Mouse (Mus musculus) midbrain, embryonic 11.5 days (tissue): ENCODE measurements around the gene Pdap1. TPM values are rescaled to one million over a fixed set of nuclear protein-coding genes. Genes with fewer than 3 reads are reported as not detected.
A peak's percentile ranks its signal among the peaks of the same experiment; 100 is the strongest.
"Not testable (repeated sequence)": the region's sequence is repeated elsewhere in the genome, so short reads cannot be mapped to it uniquely, and the experiment has no call there.

Experiments used
- ATAC-seq: fragments of 200-750 bp; cut with Nextera tagmentation; 2 replicates; pipeline ENCODE4 v1.8.0; 2017; ENCODE audit warnings: moderate TSS enrichment, moderate library complexity; ENCODE audit not compliant: low FRiP score
- DNase-seq: peaks from one replicate; pipeline ENCODE4 v3.0.0; 2015; ENCODE audit warnings: low spot score; ENCODE audit errors: missing footprints
- H3K27ac ChIP-seq: fragments of 300-500 bp; sonication (generic); 2 replicates; pipeline ENCODE4 v1.5.1; 2014; ENCODE audit warnings: low read depth, low read length
- H3K27me3 ChIP-seq: fragments of 300-500 bp; sonication (generic); 2 replicates; pipeline ENCODE4 v1.6.1; 2014; ENCODE audit warnings: mild to moderate bottlenecking, low read length, moderate library complexity, mixed read lengths; ENCODE audit not compliant: control insufficient read depth, insufficient read depth
- H3K36me3 ChIP-seq: fragments of 300-500 bp; sonication (generic); 2 replicates; pipeline ENCODE4 v1.6.1; 2014; ENCODE audit warnings: mild to moderate bottlenecking, low read length, moderate library complexity, mixed read lengths; ENCODE audit not compliant: control insufficient read depth, insufficient read depth
- H3K4me1 ChIP-seq: fragments of 300-500 bp; sonication (generic); 2 replicates; pipeline ENCODE4 v1.6.1; 2014; ENCODE audit warnings: low read length; ENCODE audit not compliant: control insufficient read depth, insufficient read depth
- H3K4me2 ChIP-seq: fragments of 300-500 bp; sonication (generic); 2 replicates; pipeline ENCODE4 v1.6.1; 2014; ENCODE audit warnings: mild to moderate bottlenecking, moderate library complexity
- H3K4me3 ChIP-seq: fragments of 300-500 bp; sonication (generic); 2 replicates; pipeline ENCODE4 v1.5.1; 2014; ENCODE audit warnings: low read depth, low read length
- H3K9ac ChIP-seq: fragments of 300-500 bp; sonication (generic); 2 replicates; pipeline ENCODE4 v1.6.1; 2014; ENCODE audit warnings: low read length
- H3K9me3 ChIP-seq: fragments of 300-500 bp; sonication (generic); 2 replicates; pipeline ENCODE4 v1.6.1; 2016; ENCODE audit warnings: low read length; ENCODE audit not compliant: control insufficient read depth
- WGBS: fragments of 180-500 bp; shearing (Covaris S2); extraction: QIAGEN DNeasy Blood & Tissue Kit; methylation state at CpG from one replicate; pipeline ENCODE4 v1.1.7; 2014; 5-methylcytosine and 5-hydroxymethylcytosine counted together
- polyA plus RNA-seq: library from polyadenylated mRNA; unstranded; fragments of >200 nt; fragmentation: Nextera tagmentation; extraction: Ambion mirVana; gene quantifications from 2 replicates; pipeline ENCODE4 v1.2.1, GENCODE M21; 2014

Pdap1 gene
- polyA plus RNA-seq, 1 experiment from 2014 or later = 124 TPM

DNA sequence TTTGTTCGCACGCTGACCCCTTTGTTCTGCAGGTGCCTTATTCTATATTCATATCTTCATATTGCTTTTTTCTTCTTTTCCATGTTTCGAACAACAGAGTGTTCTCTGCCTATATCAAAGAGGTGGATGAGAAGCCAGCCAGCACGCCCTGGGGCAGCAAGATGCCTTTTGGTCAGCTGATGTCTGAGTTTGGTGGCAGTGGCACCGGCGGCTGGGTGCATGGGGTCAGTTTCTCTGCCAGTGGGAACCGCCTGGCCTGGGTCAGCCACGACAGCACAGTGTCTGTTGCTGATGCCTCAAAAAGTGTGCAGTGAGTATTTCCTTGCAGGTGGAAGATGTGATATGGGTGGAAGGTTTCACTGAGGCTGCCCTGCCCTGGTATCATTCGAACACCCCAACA, 39.1 kb downstream of the Pdap1 start:
- 94% methylated on average over 9 of the region's 9 CpGs for WGBS
- Histone ChIP-seq H3K36me3 (peaks cover 32% of the 10 kb centered on the region), H3K9me3 (no peaks in the 10 kb centered on the region), H3K27me3 (no peaks in the 10 kb centered on the region), H3K9ac (no peak overlapping the region), H3K4me3 (no peak overlapping the region), H3K4me1 (no peaks in the 10 kb centered on the region), H3K4me2 (no peak overlapping the region), H3K27ac (no peak overlapping the region)
- no peak for DNase-seq
- ATAC-seq = no peak

DNA sequence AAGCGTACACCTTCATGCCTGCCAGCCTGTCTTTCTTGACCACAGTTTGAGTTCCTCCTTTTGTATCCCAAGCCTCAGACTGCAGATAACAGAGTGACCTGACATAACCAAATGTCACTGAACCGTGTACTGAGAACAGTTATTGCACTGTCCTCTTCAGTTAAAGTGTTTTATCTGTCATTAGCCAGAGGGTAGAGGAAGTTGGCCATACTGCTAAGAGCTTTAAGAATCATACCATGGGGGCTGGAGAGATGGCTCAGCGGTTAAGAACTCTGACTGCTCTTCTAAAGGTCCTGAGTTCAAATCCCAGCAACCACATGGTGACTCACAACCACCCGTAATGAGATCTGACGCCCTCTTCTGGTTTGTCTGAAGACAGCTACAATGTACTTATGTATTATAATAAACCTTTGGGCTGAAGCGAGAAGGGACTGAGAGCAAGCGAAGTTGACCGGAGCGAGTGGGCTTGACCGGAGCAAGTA, 41.7 kb downstream of the Pdap1 start:
- no peak overlapping the region for H3K27ac ChIP-seq
- WGBS = 93% methylated on average over 10 of the region's 10 CpGs
- H3K27me3 ChIP-seq = no peaks in the 10 kb centered on the region
- no peak overlapping the region for H3K4me3 ChIP-seq
- no peak for ATAC-seq
- H3K36me3 ChIP-seq = peaks cover 30% of the 10 kb centered on the region
- H3K9ac ChIP-seq = no peak overlapping the region
- no peak overlapping the region for H3K4me2 ChIP-seq
- no peaks in the 10 kb centered on the region for H3K4me1 ChIP-seq
- no peaks in the 10 kb centered on the region for H3K9me3 ChIP-seq
- no peak for DNase-seq

DNA sequence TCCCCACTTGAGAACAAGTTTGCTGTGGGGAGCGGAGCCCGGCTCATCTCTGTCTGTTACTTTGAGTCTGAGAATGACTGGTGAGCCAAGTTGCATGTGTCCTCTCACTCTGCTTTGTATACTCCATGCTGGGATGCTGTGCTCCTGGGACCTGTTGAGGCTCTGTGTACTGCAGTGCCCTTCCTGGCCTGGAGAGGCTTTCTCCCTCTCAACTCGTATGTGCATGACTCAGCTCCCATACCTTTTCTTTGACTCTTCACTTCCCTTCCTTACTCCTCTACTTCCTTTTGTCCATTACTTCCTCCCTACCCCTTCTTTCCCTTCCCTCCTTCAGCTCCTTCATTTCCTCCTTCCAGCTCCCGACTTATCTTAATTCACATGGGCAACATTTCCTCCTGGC, 43.8 kb downstream of the Pdap1 start:
- DNase-seq = no peak

DNA sequence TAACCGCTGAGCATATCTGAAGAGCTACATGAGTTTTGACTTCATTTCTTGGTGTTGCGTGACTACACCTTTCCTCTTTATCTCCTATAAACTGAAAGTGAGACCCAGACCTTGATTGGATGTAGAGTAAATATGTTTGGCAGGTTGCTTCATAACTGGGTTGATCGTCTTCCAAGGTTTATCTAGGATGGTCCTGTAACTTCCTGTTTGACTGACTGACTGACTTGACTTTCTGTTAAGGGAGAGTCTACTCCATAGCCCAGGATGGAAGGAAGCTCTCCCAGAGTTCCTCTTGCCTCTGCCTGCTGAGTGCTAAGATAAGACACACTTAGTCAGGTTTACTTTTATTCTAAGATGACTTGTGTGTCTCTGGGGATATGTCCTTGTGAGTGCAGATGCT, 50.2 kb downstream of the Pdap1 start:
- Histone ChIP-seq H3K4me2 (no peak overlapping the region), H3K36me3 (peaks cover 20% of the 10 kb centered on the region), H3K27ac (no peak overlapping the region), H3K4me1 (peaks cover 3% of the 10 kb centered on the region; the same call in 1 of the 2 replicates), H3K4me3 (no peak overlapping the region), H3K9ac (no peak overlapping the region), H3K27me3 (no peaks in the 10 kb centered on the region), H3K9me3 (no peaks in the 10 kb centered on the region)
- no peak for ATAC-seq
- 89% methylated on average over 3 of the region's 3 CpGs for WGBS
- no peak for DNase-seq

More for the DNA sequence above, 43.8 kb downstream of the Pdap1 start:
- Histone ChIP-seq H3K4me2 (no peak overlapping the region), H3K4me1 (no peaks in the 10 kb centered on the region), H3K9ac (no peak overlapping the region), H3K27ac (no peak overlapping the region), H3K36me3 (peaks cover 37% of the 10 kb centered on the region), H3K9me3 (no peaks in the 10 kb centered on the region), H3K27me3 (no peaks in the 10 kb centered on the region), H3K4me3 (no peak overlapping the region)
- ATAC-seq = no peak
- WGBS = 91% methylated on average over 4 of the region's 4 CpGs

DNA sequence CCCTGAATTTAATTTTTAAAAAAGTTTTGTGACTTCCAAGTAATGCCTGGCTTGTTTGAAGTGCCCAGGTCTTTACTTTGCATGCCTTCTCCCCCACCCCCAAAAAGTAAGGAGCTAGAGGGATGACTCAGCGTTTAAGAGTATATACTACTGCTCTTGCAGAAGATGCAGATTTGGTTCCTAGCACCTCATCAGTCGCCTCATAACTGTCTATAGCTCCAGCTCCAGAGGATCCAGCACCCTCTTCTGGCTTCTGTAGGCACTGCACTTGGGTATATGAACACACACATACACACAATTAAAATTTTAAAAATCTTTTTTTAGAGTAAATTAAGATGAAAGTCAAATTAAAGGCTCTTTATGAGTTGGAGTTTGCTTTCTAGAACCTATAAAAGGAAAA, 51.9 kb downstream of the Pdap1 start:
- WGBS = 97% methylated on average over 2 of the region's 2 CpGs
- H3K36me3 ChIP-seq = peaks cover 15% of the 10 kb centered on the region

DNA sequence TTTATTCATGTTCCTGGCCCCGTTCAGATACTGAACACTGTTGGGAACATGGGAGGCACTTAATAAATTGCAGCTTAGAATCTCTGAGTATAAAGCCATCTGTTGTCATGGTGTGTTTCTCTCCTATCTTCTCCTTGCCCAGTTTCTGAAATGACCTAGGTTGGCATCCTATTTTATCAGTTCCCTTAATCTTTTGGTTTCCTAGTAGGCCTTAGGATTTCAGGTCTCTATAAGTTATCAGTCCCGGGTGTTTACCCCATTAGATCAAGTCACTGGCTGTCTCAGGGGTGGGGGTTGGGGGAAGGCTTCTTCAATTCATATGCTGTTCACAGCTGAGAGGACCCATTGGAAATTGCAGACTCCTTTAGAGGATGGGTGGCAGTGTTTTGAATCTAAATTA, 55.2 kb downstream of the Pdap1 start:
- H3K9me3 ChIP-seq = no peaks in the 10 kb centered on the region
- no peak for DNase-seq
- H3K27me3 ChIP-seq = no peaks in the 10 kb centered on the region
- no peak for ATAC-seq
- H3K36me3 ChIP-seq = no peaks in the 10 kb centered on the region
- WGBS = 84% methylated on average over 2 of the region's 2 CpGs
- no peak overlapping the region for H3K27ac ChIP-seq
- peak overlapping the region; percentile 92 for H3K4me2 ChIP-seq
- H3K4me3 ChIP-seq = peak overlapping the region; percentile 85
- peak overlapping the region; percentile 84 for H3K9ac ChIP-seq
- peaks cover 10% of the 10 kb centered on the region for H3K4me1 ChIP-seq

More for the DNA sequence above, 51.9 kb downstream of the Pdap1 start:
- H3K4me2 ChIP-seq = no peak overlapping the region
- no peak overlapping the region for H3K9ac ChIP-seq
- H3K4me3 ChIP-seq = no peak overlapping the region
- no peak for DNase-seq
- no peaks in the 10 kb centered on the region for H3K9me3 ChIP-seq
- no peak overlapping the region for H3K27ac ChIP-seq
- H3K27me3 ChIP-seq = no peaks in the 10 kb centered on the region
- ATAC-seq = no peak
- H3K4me1 ChIP-seq = peaks cover 10% of the 10 kb centered on the region

DNA sequence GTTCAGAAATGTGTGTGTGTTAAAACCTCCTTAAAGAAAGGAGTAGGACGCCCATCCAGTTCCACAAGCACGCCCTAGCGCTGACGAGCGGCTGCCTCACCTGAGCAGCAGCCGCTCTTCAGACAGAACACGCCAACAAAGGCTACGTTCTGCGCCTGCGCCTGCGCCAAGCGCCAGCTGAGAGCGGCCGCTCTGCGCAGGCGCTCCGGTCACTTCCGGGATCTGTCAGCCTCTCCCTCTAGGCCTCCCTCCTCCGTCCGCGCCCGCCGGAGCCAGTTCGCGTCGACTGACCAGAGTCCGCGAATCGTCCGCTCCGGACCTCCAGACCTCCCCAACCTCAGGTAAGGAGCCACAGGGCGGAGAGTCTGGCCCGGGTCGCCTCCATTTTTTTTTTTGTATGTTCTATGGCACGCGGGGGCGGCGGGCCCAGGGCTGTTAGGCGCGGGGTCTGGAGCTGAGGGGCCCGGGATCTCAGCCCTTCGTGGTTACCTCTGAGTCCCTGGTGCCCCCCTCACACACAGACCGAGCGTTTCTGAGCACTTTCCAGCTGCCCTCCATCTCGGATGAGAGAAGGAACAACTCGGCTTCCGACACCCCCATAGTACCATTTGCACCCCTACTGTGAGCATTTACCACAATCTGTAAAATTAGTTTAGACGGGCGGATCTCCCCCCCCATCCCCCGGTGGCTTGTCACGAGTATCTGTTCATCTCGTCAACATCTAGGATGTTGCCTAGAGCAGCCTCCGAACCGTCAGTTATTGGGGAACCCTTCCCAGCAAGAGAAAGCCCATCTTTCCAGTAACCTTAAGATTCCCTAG, 56.2 kb downstream of the Pdap1 start, which contains the start of the genes Arpc1a and Kpna7:
Arpc1a (plus strand) TSS at position 199 of the 820 bp plus-strand sequence.
Kpna7 (minus strand) TSS at position 399 of the 820 bp plus-strand sequence.
- no peaks in the 10 kb centered on the region for H3K36me3 ChIP-seq
- H3K9ac ChIP-seq = peak within 1 kb of the TSS; percentile 84
- H3K4me3 ChIP-seq = peak within 1 kb of the TSS; percentile 85
- no peaks in the 10 kb centered on the region for H3K27me3 ChIP-seq
- peak; percentile 100 for DNase-seq
- no peaks in the 10 kb centered on the region for H3K9me3 ChIP-seq
- peak within 1 kb of the TSS; percentile 56; the same call in 1 of the 2 replicates for H3K27ac ChIP-seq
- WGBS = under 1% methylated on average over 52 of the region's 54 CpGs
- peak; percentile 96 for ATAC-seq
- peak within 1 kb of the TSS; percentile 92 for H3K4me2 ChIP-seq
- peaks cover 10% of the 10 kb centered on the region for H3K4me1 ChIP-seq

DNA sequence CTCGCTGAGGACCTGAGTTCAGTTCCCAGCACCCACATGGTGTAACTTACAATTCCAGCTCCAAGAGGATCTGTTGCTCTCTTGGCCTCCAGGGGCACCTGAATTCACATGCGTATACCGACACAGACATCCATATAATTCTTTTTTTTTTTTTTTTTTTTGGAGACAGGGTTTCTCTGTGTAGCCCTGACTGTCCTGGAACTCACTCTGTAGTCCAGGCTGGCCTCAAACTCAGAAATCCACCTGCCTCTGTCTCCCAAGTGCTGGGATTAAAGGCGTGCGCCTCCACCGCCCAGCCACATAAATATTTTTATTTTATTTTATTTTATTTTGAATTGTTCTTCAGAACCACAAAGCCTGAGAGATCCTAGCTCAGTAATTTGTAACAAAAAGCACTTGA, 56.8 kb downstream of the Pdap1 start:
- ATAC-seq = peak; percentile 49
- not testable (repeated sequence) for DNase-seq
- H3K27ac ChIP-seq = peak overlapping the region; percentile 56; the same call in 1 of the 2 replicates

DNA sequence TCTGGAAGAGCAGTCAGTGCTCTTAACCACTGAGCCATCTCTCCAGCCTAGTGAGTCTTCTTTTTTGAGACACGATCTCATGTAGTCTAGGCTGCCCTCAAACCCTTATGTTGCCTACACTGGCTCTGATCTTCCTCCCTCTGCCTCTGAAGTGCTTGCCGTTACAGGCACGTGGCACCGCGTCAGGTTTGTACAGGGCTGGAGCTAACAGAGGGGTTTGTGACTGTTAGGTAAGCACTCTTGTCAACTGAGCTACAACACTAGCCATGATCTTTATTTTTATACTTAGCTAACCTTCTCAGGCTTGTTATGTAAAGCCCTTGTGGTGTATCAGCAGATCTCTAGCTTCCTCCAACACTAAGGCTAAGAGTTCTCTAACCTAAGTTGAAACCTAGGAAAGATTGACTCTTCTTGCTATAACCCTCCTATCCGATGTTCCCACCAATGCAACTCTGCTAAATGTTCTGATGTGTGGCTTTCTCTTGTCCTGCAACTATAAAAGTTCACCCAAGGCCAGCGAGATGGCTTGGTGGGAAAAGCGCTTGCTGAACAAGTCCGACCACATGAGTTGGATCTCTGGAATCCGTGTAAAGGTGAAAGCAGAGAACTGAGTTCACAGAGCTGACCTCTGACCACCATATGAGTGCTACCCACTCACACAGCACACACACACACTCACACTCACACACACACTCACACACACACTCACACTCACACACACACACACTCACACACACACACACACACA, 58.0 kb downstream of the Pdap1 start:
- Histone ChIP-seq H3K4me1 (peaks cover 10% of the 10 kb centered on the region), H3K4me3 (no peak overlapping the region), H3K36me3 (no peaks in the 10 kb centered on the region), H3K9ac (no peak overlapping the region), H3K4me2 (no peak overlapping the region), H3K27ac (no peak overlapping the region), H3K27me3 (no peaks in the 10 kb centered on the region), H3K9me3 (no peaks in the 10 kb centered on the region)
- 91% methylated on average over 10 of the region's 10 CpGs for WGBS
- ATAC-seq (no peak), DNase-seq (no peak)

More for the DNA sequence above, 56.8 kb downstream of the Pdap1 start:
- Histone ChIP-seq H3K4me2 (peak overlapping the region; percentile 92), H3K9ac (peak overlapping the region; percentile 84), H3K4me3 (peak overlapping the region; percentile 85)
- not testable (repeated sequence) for H3K4me1 ChIP-seq, H3K27me3 ChIP-seq, H3K9me3 ChIP-seq, H3K36me3 ChIP-seq
- 52% methylated on average over 6 of the region's 6 CpGs for WGBS
